ENCODE assay signal across 16 mouse cellular contexts in the genomic region with DNA sequence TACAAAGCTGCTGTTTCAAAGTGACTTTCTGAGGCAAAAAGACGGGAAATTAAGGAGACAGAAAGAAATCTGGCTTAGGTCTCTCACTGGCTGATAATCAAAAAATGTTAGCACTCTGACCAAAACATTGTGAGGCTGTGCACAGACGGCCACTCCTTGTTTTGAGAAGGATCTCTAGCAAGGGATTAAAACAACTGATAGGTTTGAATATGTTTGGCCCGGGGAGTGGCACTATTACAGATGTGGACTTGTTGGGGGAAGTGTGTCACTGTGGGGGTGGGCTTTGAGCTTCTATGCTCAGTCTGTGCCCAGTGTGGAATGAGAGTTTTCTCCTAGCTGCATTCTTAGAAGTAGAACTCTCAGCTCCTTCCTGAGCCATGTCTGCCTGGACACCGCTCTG. TPM values are rescaled to one million over a fixed set of nuclear protein-coding genes. Genes with fewer than 3 reads are reported as not detected.
A peak's percentile ranks its signal among the peaks of the same experiment; 100 is the strongest.
DNase-seq lines count a peak whose midpoint lies in the region; ATAC-seq and TF ChIP-seq lines count a peak whose summit lies in the region.
"Had no signal": no experiment of that assay in that cellular context is flagged by ENCODE, and none has a peak within 500 bp of the region (broad histone marks: within the 10 kb centered on the region; RNA-seq: fewer than 3 reads in every experiment).

No protein-coding gene starts in this region.

- no peaks in the 10 kb centered on the region for H3K9me3 ChIP-seq in heart, embryonic 10.5 days
- no peaks in the 10 kb centered on the region for H3K9me3 ChIP-seq in kidney, embryonic 14.5 days (ENCODE audit: control insufficient read depth, low read length)
- no peaks in the 10 kb centered on the region for H3K9me3 ChIP-seq in midbrain, embryonic 11.5 days (ENCODE audit: control insufficient read depth, low read length)
- H3K9me3 ChIP-seq in midbrain, postnatal 0 days (ENCODE audit: low read length), result no peaks in the 10 kb centered on the region
- H3K9me3 ChIP-seq in stomach, embryonic 16.5 days (replicated peaks; ENCODE audit: control insufficient read depth, low read length), result no peaks in the 10 kb centered on the region
- H3K9me3 ChIP-seq: limb, embryonic 12.5 days; midbrain, embryonic 13.5 days had no signal

- no peak for ATAC-seq in kidney, embryonic 14.5 days (ENCODE audit: low FRiP score, low TSS enrichment)
- ATAC-seq in midbrain, embryonic 11.5 days (ENCODE audit: low FRiP score), result no peak
- ATAC-seq in midbrain, postnatal 0 days (ENCODE audit: low FRiP score), result no peak
- no peak for ATAC-seq in stomach, embryonic 16.5 days (ENCODE audit: insufficient read depth, low FRiP score)
- ATAC-seq: activated CD4-positive, CD25-positive, alpha-beta regulatory T cell, adult 4 months; forebrain, embryonic 14.5 days; midbrain, embryonic 13.5 days had no signal

- no peaks in the 10 kb centered on the region for H3K4me1 ChIP-seq in heart, embryonic 10.5 days
- no peaks in the 10 kb centered on the region for H3K4me1 ChIP-seq in kidney, embryonic 14.5 days (ENCODE audit: control insufficient read depth, insufficient read depth, low read length)
- peaks cover 9% of the 10 kb centered on the region; the same call in 1 of the 2 replicates for H3K4me1 ChIP-seq in midbrain, embryonic 11.5 days (ENCODE audit: control insufficient read depth, insufficient read depth, low read length)
- no peaks in the 10 kb centered on the region for H3K4me1 ChIP-seq in midbrain, postnatal 0 days (ENCODE audit: insufficient read depth, low read length)
- H3K4me1 ChIP-seq in stomach, embryonic 16.5 days (ENCODE audit: control insufficient read depth, insufficient read depth, low read length), result peaks cover 7% of the 10 kb centered on the region

- H3K27me3 ChIP-seq in heart, embryonic 10.5 days (ENCODE audit: insufficient read depth, poor library complexity, severe bottlenecking), result no peaks in the 10 kb centered on the region
- no peaks in the 10 kb centered on the region for H3K27me3 ChIP-seq in kidney, embryonic 14.5 days (ENCODE audit: control insufficient read depth, insufficient read depth, low read length)
- H3K27me3 ChIP-seq in midbrain, embryonic 11.5 days (ENCODE audit: control insufficient read depth, insufficient read depth, low read length), result no peaks in the 10 kb centered on the region
- H3K27me3 ChIP-seq in midbrain, postnatal 0 days (ENCODE audit: insufficient read depth, low read length), result no peaks in the 10 kb centered on the region
- no peaks in the 10 kb centered on the region for H3K27me3 ChIP-seq in stomach, embryonic 16.5 days (ENCODE audit: control insufficient read depth, insufficient read depth, low read length)
- H3K27me3 ChIP-seq: limb, embryonic 12.5 days; midbrain, embryonic 13.5 days had no signal

- peak; percentile 93 for DNase-seq in heart, adult 11 months
- no peak for DNase-seq in heart, embryonic 10.5 days (ENCODE audit: low spot score)
- DNase-seq in kidney, postnatal 10 days, result peak; percentile 23
- peak; percentile 51 for DNase-seq in midbrain, embryonic 11.5 days (ENCODE audit: low spot score, missing footprints)
- DNase-seq in midbrain, postnatal 0 days (ENCODE audit: low spot score), result no peak
- no peak for DNase-seq in thymus, adult 18-20 months
- DNase-seq: adrenal gland, postnatal 25 days; cerebellum, adult 9-10 months; right cerebral cortex, adult 18-20 months had no signal

- H3K27ac ChIP-seq in heart, embryonic 10.5 days, result no peak overlapping the region
- no peak overlapping the region for H3K27ac ChIP-seq in kidney, embryonic 14.5 days (ENCODE audit: low read depth, low read length)
- no peak overlapping the region for H3K27ac ChIP-seq in midbrain, embryonic 11.5 days (ENCODE audit: low read depth, low read length)
- H3K27ac ChIP-seq in midbrain, postnatal 0 days (ENCODE audit: low read depth, low read length), result no peak overlapping the region
- 0 out of 2 replicates have a peak overlapping the region, but pooled peaks have one; percentile 10 for H3K27ac ChIP-seq in stomach, embryonic 16.5 days (ENCODE audit: low read length)
- H3K27ac ChIP-seq: limb, embryonic 12.5 days; macrophage; midbrain, embryonic 13.5 days had no signal

- no peak for TF ChIP-seq CTCF in midbrain, postnatal 0 days (IDR thresholded peaks at IDR 0.05)

- H3K9ac ChIP-seq in kidney, embryonic 14.5 days (ENCODE audit: low read depth, low read length), result no peak overlapping the region
- H3K9ac ChIP-seq in midbrain, embryonic 11.5 days (ENCODE audit: low read length), result no peak overlapping the region
- H3K9ac ChIP-seq in midbrain, postnatal 0 days (replicated peaks; ENCODE audit: low read length, poor library complexity, severe bottlenecking), result no peak overlapping the region
- no peak overlapping the region for H3K9ac ChIP-seq in stomach, embryonic 16.5 days (ENCODE audit: low read length)
- H3K9ac ChIP-seq: limb, embryonic 12.5 days; midbrain, embryonic 13.5 days had no signal

- no peak overlapping the region for H3K4me2 ChIP-seq in kidney, embryonic 14.5 days (replicated peaks; ENCODE audit: low read depth, low read length)
- H3K4me2 ChIP-seq in midbrain, embryonic 11.5 days, result no peak overlapping the region
- H3K4me2 ChIP-seq in midbrain, postnatal 0 days (ENCODE audit: low read depth, low read length, poor library complexity, severe bottlenecking), result no peak overlapping the region
- H3K4me2 ChIP-seq in stomach, embryonic 16.5 days (ENCODE audit: low read depth, low read length), result no peak overlapping the region
- H3K4me2 ChIP-seq: limb, embryonic 12.5 days; midbrain, embryonic 13.5 days had no signal

- H3K36me3 ChIP-seq in heart, embryonic 10.5 days, result no peaks in the 10 kb centered on the region
- H3K36me3 ChIP-seq in kidney, embryonic 14.5 days (ENCODE audit: control insufficient read depth, insufficient read depth, low read length), result no peaks in the 10 kb centered on the region
- no peaks in the 10 kb centered on the region for H3K36me3 ChIP-seq in midbrain, embryonic 11.5 days (ENCODE audit: control insufficient read depth, insufficient read depth, low read length)
- H3K36me3 ChIP-seq in midbrain, postnatal 0 days (ENCODE audit: insufficient read depth, low read length), result no peaks in the 10 kb centered on the region
- H3K36me3 ChIP-seq in stomach, embryonic 16.5 days (ENCODE audit: control insufficient read depth, insufficient read depth, low read length), result no peaks in the 10 kb centered on the region
- H3K36me3 ChIP-seq: limb, embryonic 12.5 days; midbrain, embryonic 13.5 days had no signal

- 54% methylated on average over 4 of the region's 4 CpGs for WGBS in heart, embryonic 10.5 days
- WGBS in kidney, embryonic 14.5 days, result 65% methylated on average over 4 of the region's 4 CpGs
- WGBS in midbrain, embryonic 11.5 days, result 69% methylated on average over 4 of the region's 4 CpGs
- WGBS in midbrain, postnatal 0 days, result 61% methylated on average over 4 of the region's 4 CpGs
- 44% methylated on average over 4 of the region's 4 CpGs for WGBS in stomach, embryonic 16.5 days

- no peak overlapping the region for H3K4me3 ChIP-seq in heart, embryonic 10.5 days
- no peak overlapping the region for H3K4me3 ChIP-seq in kidney, embryonic 14.5 days (ENCODE audit: low read length)
- H3K4me3 ChIP-seq in midbrain, embryonic 11.5 days (ENCODE audit: low read depth, low read length), result no peak overlapping the region
- no peak overlapping the region for H3K4me3 ChIP-seq in midbrain, postnatal 0 days (ENCODE audit: low read depth, low read length)
- no peak overlapping the region for H3K4me3 ChIP-seq in stomach, embryonic 16.5 days (replicated peaks; ENCODE audit: low read length)
- H3K4me3 ChIP-seq: limb, embryonic 12.5 days; midbrain, embryonic 13.5 days had no signal

RNA-seq across cellular contexts. Expression of gene Apod, which starts 4.7 kb away (rescaled TPM):
- not detected in 2 replicates for polyA plus RNA-seq in heart, embryonic 10.5 days (2016; fragmentation: Nextera tagmentation; extraction: Ambion mirVana)
- 0.47 TPM in 2 replicates for polyA plus RNA-seq in kidney, embryonic 14.5 days (2014; fragmentation: Nextera tagmentation; extraction: Ambion mirVana)
- 49.9 and 55.1 TPM in 2 replicates for polyA plus RNA-seq in midbrain, embryonic 11.5 days (2014; fragmentation: Nextera tagmentation; extraction: Ambion mirVana)
- 79.0 and 97.3 TPM in 2 replicates for total RNA-seq in midbrain, postnatal 0 days (2014; rRNA removed)
- polyA plus RNA-seq in midbrain, postnatal 0 days (2015; fragmentation: Nextera tagmentation; extraction: Ambion mirVana), result 226 and 252 TPM in 2 replicates
- 0.83 and 1.5 TPM in 2 replicates for polyA plus RNA-seq in stomach, embryonic 16.5 days (2015; fragmentation: Nextera tagmentation; extraction: Ambion mirVana)
- polyA plus RNA-seq: activated CD4-positive, CD25-positive, alpha-beta regulatory T cell, adult 4 months had no signal

RNA-seq across cellular contexts. Expression of gene Ppp1r2, which starts 44.2 kb away (rescaled TPM):
- 85.0 and 95.4 TPM in 2 replicates for polyA plus RNA-seq in heart, embryonic 10.5 days (2016; fragmentation: Nextera tagmentation; extraction: Ambion mirVana)
- 77.0 and 98.6 TPM in 2 replicates for polyA plus RNA-seq in kidney, embryonic 14.5 days (2014; fragmentation: Nextera tagmentation; extraction: Ambion mirVana)
- 109 and 114 TPM in 2 replicates for polyA plus RNA-seq in midbrain, embryonic 11.5 days (2014; fragmentation: Nextera tagmentation; extraction: Ambion mirVana)
- 63.2 and 73.3 TPM in 2 replicates for total RNA-seq in midbrain, postnatal 0 days (2014; rRNA removed)
- 98.8 and 101 TPM in 2 replicates for polyA plus RNA-seq in midbrain, postnatal 0 days (2015; fragmentation: Nextera tagmentation; extraction: Ambion mirVana)
- 86.4 and 93.2 TPM in 2 replicates for polyA plus RNA-seq in stomach, embryonic 16.5 days (2015; fragmentation: Nextera tagmentation; extraction: Ambion mirVana)

Comparison
In these comparisons a context has a peak if more than half of its experiments do, and no peak if none do; other contexts are left out.
1. DNase-seq: peak in heart, adult 11 months (single experiment), kidney, postnatal 10 days (single experiment) and midbrain, embryonic 11.5 days (single experiment); none in heart, embryonic 10.5 days (single experiment), midbrain, postnatal 0 days (single experiment) and thymus, adult 18-20 months (0 of 2).
2. RNA of gene Apod, which starts 4.7 kb away (polyA plus RNA-seq): 226 to 252 TPM in midbrain, postnatal 0 days and 49.9 to 55.1 TPM in midbrain, embryonic 11.5 days; 0.83 to 1.5 TPM in stomach, embryonic 16.5 days, 0.47 TPM in kidney, embryonic 14.5 days and not detected in heart, embryonic 10.5 days; every median in the first group is over 10 times any median in the second.